Mouse (Mus musculus): ENCODE measurements at regions not wholly inside any gene's neighbourhood (a gene's known extent, or its start where the extent isn't known, plus 50 kb on each side); places are given as distances from the start of the nearest gene placed in this dataset.
"Not testable (repeated sequence)": the region's sequence is repeated elsewhere in the genome, so short reads cannot be mapped to it uniquely, and the experiment has no call there.

DNA sequence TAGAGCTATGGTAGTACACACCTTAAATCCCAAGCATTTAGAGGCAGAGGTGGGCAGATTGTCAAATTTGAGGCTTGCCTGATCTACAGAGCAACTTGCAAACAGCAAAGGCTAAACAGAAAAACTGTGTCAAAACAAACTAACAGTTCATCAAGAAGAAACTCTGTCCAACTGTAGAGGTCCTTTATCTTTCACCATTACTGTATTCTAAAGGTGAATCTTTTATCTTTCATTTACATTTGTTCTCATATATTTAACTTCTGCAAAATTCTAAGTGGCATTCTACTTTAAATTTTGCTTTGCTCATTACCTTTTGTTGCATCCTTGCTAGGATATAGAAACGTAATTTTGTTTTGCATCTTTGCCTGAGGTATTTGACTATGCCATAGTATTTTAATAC lies 967.5 kb upstream of the Cntn5 start:
- H3K4me2 ChIP-seq (replicated peaks): no peak overlapping the region
- 81% methylated on average over 1 of the region's 1 CpGs for WGBS
- H3K27ac ChIP-seq: no peak overlapping the region
- no peaks in the 10 kb centered on the region for H3K9me3 ChIP-seq
- no peak overlapping the region for H3K9ac ChIP-seq (replicated peaks)
- H3K4me1 ChIP-seq (replicated peaks): no peaks in the 10 kb centered on the region
- H3K36me3 ChIP-seq: no peaks in the 10 kb centered on the region
- H3K4me3 ChIP-seq (replicated peaks): no peak overlapping the region
- no peak for ATAC-seq
- no peaks in the 10 kb centered on the region for H3K27me3 ChIP-seq

DNA sequence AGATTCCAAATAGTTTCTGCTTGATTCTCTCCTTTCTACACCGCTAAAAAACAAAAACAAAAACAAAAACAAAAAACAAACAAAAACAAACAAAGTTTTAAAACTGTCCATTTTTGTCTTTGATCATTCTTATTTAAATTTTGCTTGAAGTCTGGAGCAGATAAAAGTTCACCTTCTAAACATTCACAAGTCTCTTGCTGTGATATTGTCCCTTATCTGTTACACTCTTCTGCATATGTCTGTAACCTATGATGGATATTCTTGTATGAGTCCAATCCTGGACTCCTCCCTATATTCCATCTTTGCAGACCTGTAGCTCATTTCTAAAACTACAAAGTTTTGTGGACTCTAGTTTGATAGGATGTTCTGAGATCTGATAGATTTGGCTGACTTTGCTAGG lies 966.9 kb upstream of the Cntn5 start:
- Histone ChIP-seq H3K9ac (replicated peaks) (no peak overlapping the region), H3K27ac (no peak overlapping the region), H3K36me3 (no peaks in the 10 kb centered on the region), H3K4me3 (replicated peaks) (no peak overlapping the region), H3K27me3 (no peaks in the 10 kb centered on the region), H3K4me2 (replicated peaks) (no peak overlapping the region), H3K4me1 (replicated peaks) (no peaks in the 10 kb centered on the region), H3K9me3 (no peaks in the 10 kb centered on the region)
- no peak for ATAC-seq
- WGBS: 89% methylated on average over 1 of the region's 1 CpGs

- 89% methylated on average over 3 of the region's 3 CpGs for WGBS
Measured at GRCm38 (mm10) chr9:11848692-11849091, 944.1 kb upstream of the Cntn5 start.

More at GRCm38 (mm10) chr9:11848692-11849091, 944.1 kb upstream of the Cntn5 start:
- H3K4me3 ChIP-seq (replicated peaks); H3K4me1 ChIP-seq (replicated peaks); H3K9me3 ChIP-seq; H3K9ac ChIP-seq (replicated peaks); H3K27me3 ChIP-seq; H3K27ac ChIP-seq; H3K4me2 ChIP-seq (replicated peaks); H3K36me3 ChIP-seq; ATAC-seq: not testable (repeated sequence)
